Mouse (Mus musculus): Measurements from ENCODE around the gene Wls. TPM values are rescaled to one million over a fixed set of nuclear protein-coding genes. Genes with fewer than 3 reads are reported as not detected.
A peak's percentile ranks its signal among the peaks of the same experiment; 100 is the strongest.

The Wls gene
- total RNA-seq (2021): 10 to 100 TPM; 19.5 to 22.3 TPM
- long read RNA-seq, experiment 1, transcript Wls-201 (12 exons, 3,559 nt): major isoform, 11 of 15 reads
- long read RNA-seq, experiment 1, partial matches to known transcripts: 1 of 15 reads
- long read RNA-seq, experiment 1, other reads (novel, unspliced or antisense): 2 of 15 reads
- long read RNA-seq, experiment 2, transcript Wls-201 (12 exons, 3,559 nt): major isoform, 7 of 11 reads
- long read RNA-seq, experiment 2, partial matches to known transcripts: 1 of 11 reads
- long read RNA-seq, experiment 2, other reads (novel, unspliced or antisense): 1 of 11 reads

- H3K27ac ChIP-seq: peak within 1 kb of the TSS; percentile 87
- TF ChIP-seq CTCF (conservative IDR thresholded peaks at IDR 0.05): no peak
- peak; percentile 20 to 51 for DNase-seq (ENCODE audit: low spot score in 2 of 2)
- H3K4me3 ChIP-seq: peak within 1 kb of the TSS; percentile 70
These were observed at the start of gene Wls for GRCm38 (mm10) chr3:159839481-159839880. Gene Wls, plus strand, starts transcription at chr3:159839672.

DNA sequence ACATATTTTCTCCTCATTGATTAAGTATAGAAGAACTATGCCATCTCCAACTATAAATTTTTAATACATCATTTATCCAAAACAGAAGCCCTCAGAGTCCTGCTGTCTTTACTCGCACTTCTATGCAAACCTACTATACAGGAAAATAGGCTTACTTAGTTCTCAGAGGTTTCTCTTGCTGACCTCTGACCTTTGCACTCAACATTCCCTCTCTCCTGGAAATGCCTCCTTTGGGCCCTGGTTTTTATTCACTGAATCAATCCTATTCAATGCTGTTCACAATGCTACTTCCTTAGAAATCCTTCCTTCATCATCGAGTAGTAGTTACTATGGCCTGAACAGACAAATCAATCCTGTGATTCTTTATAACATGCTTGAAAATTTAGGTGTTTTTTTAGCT, 49.7 kb upstream of the Wls start:
- Histone ChIP-seq H3K4me3 (no peak overlapping the region), H3K27ac (no peak overlapping the region)
- no peak for TF ChIP-seq CTCF (conservative IDR thresholded peaks at IDR 0.05)
- DNase-seq (ENCODE audit: low spot score in 2 of 2): no peak

DNA sequence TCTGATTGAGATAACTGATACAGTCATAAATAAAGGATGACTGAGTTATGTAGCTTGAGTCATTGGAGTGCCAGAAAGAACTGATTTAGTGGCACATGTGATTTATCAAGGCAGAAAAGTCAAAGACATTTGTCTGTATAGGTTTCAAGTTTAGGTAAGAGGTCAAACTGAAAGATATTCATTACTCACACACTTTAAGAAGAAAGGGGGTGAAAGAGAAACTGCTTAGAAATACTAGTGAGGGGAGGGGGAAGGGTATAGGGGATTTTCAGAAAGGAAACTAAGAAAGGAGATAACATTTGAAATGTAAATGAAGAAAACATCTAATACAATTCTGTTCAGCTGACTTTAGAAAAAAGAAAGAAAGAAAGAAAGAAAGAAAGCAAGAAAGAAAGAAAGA, 7.9 kb upstream of the Wls start:
- no peak for TF ChIP-seq CTCF (conservative IDR thresholded peaks at IDR 0.05)
- H3K4me3 ChIP-seq: no peak overlapping the region
- DNase-seq (ENCODE audit: low spot score in 2 of 2): no peak
- no peak overlapping the region for H3K27ac ChIP-seq

- peak overlapping the region; percentile 70 for H3K4me3 ChIP-seq
- H3K27ac ChIP-seq: peak overlapping the region; percentile 87
- no peak for TF ChIP-seq CTCF (conservative IDR thresholded peaks at IDR 0.05)
- peak; percentile 17 to 20 for DNase-seq (ENCODE audit: low spot score in 2 of 2)
These were observed 737 bp downstream of the Wls start for GRCm38 (mm10) chr3:159840002-159840816.

- Histone ChIP-seq H3K4me3 (peak overlapping the region; percentile 70), H3K27ac (peak overlapping the region; percentile 87)
- no peak for TF ChIP-seq CTCF (conservative IDR thresholded peaks at IDR 0.05)
- no peak for DNase-seq (ENCODE audit: low spot score in 2 of 2)
These were observed 1.4 kb downstream of the Wls start for GRCm38 (mm10) chr3:159840817-159841390.

DNA sequence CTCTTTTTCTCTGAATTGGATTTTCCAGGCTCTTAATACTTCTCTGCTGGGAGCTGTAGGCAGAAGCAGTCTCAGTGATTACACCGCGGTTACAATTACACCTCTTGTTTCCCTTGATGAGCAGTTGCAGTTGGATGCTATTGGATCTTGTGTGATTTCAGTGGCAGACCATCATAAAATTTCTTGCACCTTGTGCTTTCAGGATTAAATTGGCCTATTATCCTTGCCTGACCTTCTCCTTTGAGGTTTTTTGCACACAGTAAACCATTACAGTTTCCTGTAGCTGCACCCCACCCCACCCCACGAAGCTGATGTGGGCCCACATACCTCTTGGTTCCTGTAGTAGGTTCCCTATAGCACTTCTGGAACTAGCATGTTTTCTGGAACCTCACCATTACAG, 2.0 kb downstream of the Wls start:
- TF ChIP-seq CTCF (conservative IDR thresholded peaks at IDR 0.05): no peak
- DNase-seq (ENCODE audit: low spot score in 2 of 2): no peak
- H3K4me3 ChIP-seq: peak overlapping the region; percentile 32
- H3K27ac ChIP-seq: no peak overlapping the region

DNA sequence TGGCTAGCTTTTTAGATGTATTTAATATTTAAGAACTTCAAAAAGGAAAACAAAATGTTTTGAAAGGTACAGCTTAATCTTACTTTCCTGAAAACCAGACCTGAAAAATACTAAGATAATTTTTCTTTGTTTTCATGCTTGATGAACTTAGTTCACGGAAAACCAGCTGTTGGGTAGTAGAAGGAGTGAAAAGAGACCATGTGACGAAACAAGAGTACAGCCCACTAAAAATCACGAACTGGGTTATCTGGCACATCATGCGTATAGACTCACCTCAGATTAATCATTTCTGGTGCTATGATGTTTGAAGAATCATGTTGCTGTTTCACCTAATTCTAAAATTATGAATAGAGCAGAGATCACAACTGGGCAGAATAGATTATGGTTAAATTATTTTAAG, 3.7 kb downstream of the Wls start:
- no peak for TF ChIP-seq CTCF (conservative IDR thresholded peaks at IDR 0.05)
- no peak for DNase-seq (ENCODE audit: low spot score in 2 of 2)
- Histone ChIP-seq H3K27ac (no peak overlapping the region), H3K4me3 (no peak overlapping the region)

GRCm38 (mm10) chr3:159847410-159848016, 8.0 kb downstream of the Wls start:
- no peak for DNase-seq (ENCODE audit: low spot score in 2 of 2)
- no peak overlapping the region for H3K27ac ChIP-seq
- TF ChIP-seq CTCF (conservative IDR thresholded peaks at IDR 0.05): no peak
- no peak overlapping the region for H3K4me3 ChIP-seq

- no peak for DNase-seq (ENCODE audit: low spot score in 2 of 2)
- Histone ChIP-seq H3K4me3 (no peak overlapping the region), H3K27ac (no peak overlapping the region)
- no peak for TF ChIP-seq CTCF (conservative IDR thresholded peaks at IDR 0.05)
These were observed 8.7 kb downstream of the Wls start for GRCm38 (mm10) chr3:159848156-159848555.

- no peak for TF ChIP-seq CTCF (conservative IDR thresholded peaks at IDR 0.05)
- Histone ChIP-seq H3K27ac (no peak overlapping the region), H3K4me3 (no peak overlapping the region)
- DNase-seq (ENCODE audit: low spot score in 2 of 2): no peak
These were observed 12.0 kb downstream of the Wls start for GRCm38 (mm10) chr3:159851476-159851875.

DNA sequence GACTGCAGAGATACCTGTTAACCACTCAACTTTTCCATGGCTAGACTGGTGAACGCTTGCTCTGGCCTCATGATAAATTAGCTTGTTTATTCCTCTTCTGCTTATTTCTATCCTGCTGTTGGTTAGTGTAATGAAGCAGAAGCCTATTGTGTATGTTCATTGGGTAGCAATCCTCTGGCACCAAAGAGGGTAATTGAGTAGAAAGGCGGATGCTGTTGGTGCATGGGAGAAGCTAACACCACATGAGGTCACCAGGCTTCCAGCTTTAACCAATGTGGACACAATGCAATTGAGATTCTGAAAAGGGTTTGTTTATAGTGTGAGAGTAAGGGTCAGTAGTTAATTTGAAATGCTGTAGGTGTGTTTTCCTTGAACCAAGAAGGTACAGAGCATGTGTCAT, 12.5 kb downstream of the Wls start:
- DNase-seq (ENCODE audit: low spot score in 2 of 2): no peak
- no peak overlapping the region for H3K4me3 ChIP-seq
- TF ChIP-seq CTCF (conservative IDR thresholded peaks at IDR 0.05): no peak
- H3K27ac ChIP-seq: no peak overlapping the region

GRCm38 (mm10) chr3:159857112-159857511, 17.6 kb downstream of the Wls start:
- no peak for TF ChIP-seq CTCF (conservative IDR thresholded peaks at IDR 0.05)
- peak; percentile 33 to 61 for DNase-seq (ENCODE audit: low spot score in 2 of 2)

DNA sequence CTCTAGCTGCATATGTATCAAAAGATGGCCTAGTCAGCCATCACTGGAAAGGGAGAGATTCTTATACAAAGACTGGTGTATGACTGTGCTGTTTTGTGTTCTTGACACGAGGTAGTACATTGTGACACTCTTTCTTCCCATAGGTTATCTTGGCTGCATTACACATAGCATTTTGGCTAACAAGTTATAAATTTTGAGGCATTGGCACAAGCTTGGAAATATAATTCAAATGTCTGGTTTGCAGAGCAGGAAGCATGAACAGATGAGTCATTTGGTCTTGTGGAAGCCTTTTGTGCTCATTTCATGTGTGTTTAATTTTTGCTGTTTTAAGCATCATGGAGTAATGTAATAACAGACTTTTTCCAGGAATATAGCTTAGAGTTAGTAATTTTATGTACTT, 26.2 kb downstream of the Wls start:
- Histone ChIP-seq H3K27ac (no peak overlapping the region), H3K4me3 (no peak overlapping the region)
- no peak for DNase-seq (ENCODE audit: low spot score in 2 of 2)
- TF ChIP-seq CTCF (conservative IDR thresholded peaks at IDR 0.05): no peak

More at GRCm38 (mm10) chr3:159857112-159857511, 17.6 kb downstream of the Wls start:
- Histone ChIP-seq H3K4me3 (no peak overlapping the region), H3K27ac (no peak overlapping the region)

Data from layer of hippocampus, adult 2 months (tissue).